Mouse (Mus musculus) brain, embryonic 14.5 days (tissue): ENCODE data around the gene Ces2f. TPM values are rescaled to one million over a fixed set of nuclear protein-coding genes. Genes with fewer than 3 reads are reported as not detected.

Experiments
- DNase-seq: peaks from one replicate; pipeline ENCODE4 v3.0.0-alpha.2; 2011; ENCODE audit warnings: low read depth
- CTCF ChIP-seq: fragments of 200-500 bp; IDR thresholded peaks from 2 replicates; pipeline ENCODE4 v1.5.1; 2012; ENCODE audit warnings: inconsistent platforms, mild to moderate bottlenecking, moderate library complexity, borderline replicate concordance; ENCODE audit not compliant: insufficient read depth, insufficient read length; ENCODE audit errors: extremely low read depth
- POLR2A ChIP-seq: fragments of 200-500 bp; IDR thresholded peaks from 2 replicates; pipeline ENCODE4 v1.6.1; 2012; ENCODE audit warnings: mild to moderate bottlenecking, inconsistent platforms, borderline replicate concordance; ENCODE audit not compliant: poor library complexity, insufficient read depth, insufficient read length, severe bottlenecking; ENCODE audit errors: extremely low read depth
- polyA plus RNA-seq: library from polyadenylated mRNA; depleted of rRNA; stranded (reverse); fragments of >200 nt; gene quantifications from 2 replicates; pipeline ENCODE4 v1.2.3, GENCODE M21; 2012; rRNA removed

The Ces2f gene
- polyA plus RNA-seq, 1 experiment, result not detected

DNA sequence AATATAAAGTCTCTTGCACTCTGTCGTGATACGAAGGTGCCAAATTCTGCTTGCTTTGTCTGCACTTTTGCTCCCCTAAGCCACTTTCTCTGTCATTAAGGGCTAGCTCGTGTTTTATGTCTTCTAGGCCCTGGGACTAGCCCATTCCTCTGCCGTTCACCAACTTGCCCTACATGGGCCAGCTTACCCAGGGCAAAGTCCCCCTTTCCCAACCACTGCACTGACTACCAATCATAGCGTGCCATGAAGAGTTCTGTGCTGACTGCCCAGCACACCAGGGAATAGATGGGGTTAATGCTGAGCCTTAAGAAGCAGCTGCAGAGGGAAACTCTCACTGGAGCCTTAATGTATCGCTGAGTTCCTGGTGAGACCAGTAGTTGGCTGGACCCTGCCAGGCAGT, 51.0 kb downstream of the Ces2f start:
- TF ChIP-seq CTCF (no peak), POLR2A (no peak)
- DNase-seq, result no peak

DNA sequence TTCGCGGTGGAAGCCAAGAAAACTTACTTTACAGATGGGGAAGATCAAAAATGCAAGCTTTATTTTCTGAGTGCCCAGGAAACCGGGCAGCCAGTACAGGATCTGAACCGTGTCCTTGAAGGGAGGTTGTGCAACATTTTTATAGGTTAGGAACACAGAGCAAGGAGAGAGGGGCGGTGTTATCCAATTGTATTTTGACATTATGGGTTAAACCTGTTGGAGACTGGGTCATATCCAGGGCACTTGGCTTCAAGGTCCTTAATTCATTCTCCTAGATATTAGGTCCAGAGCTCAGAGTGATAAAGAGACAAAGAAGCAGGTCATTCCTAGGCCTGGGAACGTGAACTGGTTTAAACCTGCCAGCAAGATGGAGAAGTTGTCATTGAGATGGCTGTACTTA, 52.0 kb downstream of the Ces2f start:
- TF ChIP-seq CTCF, result no peak
- TF ChIP-seq POLR2A, result no peak
- DNase-seq, result no peak

DNA sequence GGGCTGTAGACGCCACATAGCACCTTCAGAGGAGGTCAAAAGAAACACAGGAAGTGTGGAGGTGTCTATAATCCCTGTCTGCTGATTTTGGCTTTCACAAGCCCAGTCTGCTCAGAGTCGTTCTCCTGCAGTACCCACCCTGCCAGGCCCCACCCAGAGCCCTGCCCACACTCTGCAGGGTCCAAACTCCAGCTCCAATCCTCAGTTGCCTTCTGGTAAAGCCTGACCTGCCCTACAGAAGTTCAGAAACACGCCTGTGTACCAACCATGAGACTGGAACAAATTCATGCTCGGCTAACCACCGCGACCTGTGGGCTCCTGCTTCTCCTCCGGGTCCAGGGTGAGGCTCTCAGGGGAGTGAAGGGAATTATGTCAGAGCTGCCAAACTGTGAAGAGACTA, 53.4 kb downstream of the Ces2f start, which contains the start of gene Ces2h:
Gene Ces2h (plus strand): TSS at position 268 of the 400 bp plus-strand sequence.
- DNase-seq, result no peak
- no peak for TF ChIP-seq CTCF
- no peak for TF ChIP-seq POLR2A

Other genes starting within 250 kb of the Ces2f start
- not detected in 2 replicates for gene Ces2a, start 213.4 kb upstream of the Ces2f start, polyA plus RNA-seq
- 0.28 and 0.34 TPM in 2 replicates for gene Ces2b, start 115.8 kb upstream of the Ces2f start, polyA plus RNA-seq
- gene Ces2c, start 100.3 kb upstream of the Ces2f start, polyA plus RNA-seq, result 0.11 TPM in 1 of 2 replicates, not detected in the other
- not detected in 2 replicates for gene Ces2e, start 21.1 kb upstream of the Ces2f start, polyA plus RNA-seq
- gene Ces2g, start 14.4 kb downstream of the Ces2f start, polyA plus RNA-seq, result 0.08 and 0.12 TPM in 2 replicates
- gene Ces2h, start 53.5 kb downstream of the Ces2f start, polyA plus RNA-seq, result not detected in 2 replicates
- gene Ces3a, start 101.2 kb downstream of the Ces2f start, polyA plus RNA-seq, result not detected in 2 replicates
- not detected in 2 replicates for gene Ces3b, start 136.4 kb downstream of the Ces2f start, polyA plus RNA-seq
- 0.04 TPM in 1 of 2 replicates, not detected in the other for gene Ces4a, start 184.4 kb downstream of the Ces2f start, polyA plus RNA-seq
- 26.5 and 31.9 TPM in 2 replicates for gene Cbfb, start 223.3 kb downstream of the Ces2f start, polyA plus RNA-seq